Mouse (Mus musculus): ENCODE measurements around the gene Tceal5.

- peak; percentile 62; the same call in 1 of the 2 replicates for TF ChIP-seq POLR2A (IDR thresholded peaks at IDR 0.05; ENCODE audit: borderline replicate concordance, extremely low read depth, insufficient read depth, insufficient read length, poor library complexity, severe bottlenecking)
- TF ChIP-seq CTCF (IDR thresholded peaks at IDR 0.05; ENCODE audit: borderline replicate concordance, extremely low read depth, insufficient read depth, insufficient read length) = no peak
These were observed 41.0 kb upstream of the Tceal5 start, which contains the start of gene Tceal9 for GRCm38 (mm10) chrX:136244574-136245229.
